Mouse (Mus musculus) kidney, postnatal 4 days (tissue): ENCODE measurements around the gene Syna.

ENCODE experiments used
- DNase-seq, 2 experiments: peaks; one replicate each; pipeline ENCODE4 v3.0.0; 2021; ENCODE audit warnings: mixed read lengths in 2 of 2

Syna gene

GRCm38 (mm10) chr5:134567445-134567844 is 7.5 kb upstream of the Syna start:
- DNase-seq, result no peak

DNA sequence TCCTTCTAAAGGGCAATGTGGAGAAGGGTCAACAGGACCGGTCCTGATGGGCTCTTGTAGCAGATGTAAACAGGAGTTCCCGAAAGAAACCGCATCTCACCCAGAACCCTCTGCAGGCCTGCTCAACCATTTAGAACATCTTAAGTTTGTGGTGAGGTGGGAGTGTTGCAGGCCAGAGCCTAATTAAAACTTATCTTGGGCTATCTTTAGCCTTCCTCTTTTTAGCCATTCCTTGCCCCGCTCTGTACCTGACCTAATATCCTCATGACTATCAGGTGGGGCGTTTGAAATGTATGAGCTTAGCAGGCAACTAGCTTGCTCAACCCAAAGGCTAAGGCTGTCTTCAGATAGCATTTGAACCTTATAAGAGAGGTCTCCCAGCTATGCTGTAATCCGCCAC is 5.7 kb upstream of the Syna start:
- DNase-seq, result no peak

- no peak for DNase-seq
These were observed 4.3 kb upstream of the Syna start for GRCm38 (mm10) chr5:134564272-134564671.

GRCm38 (mm10) chr5:134560450-134561171 is 640 bp upstream of the Syna start:
- DNase-seq, result no peak

DNA sequence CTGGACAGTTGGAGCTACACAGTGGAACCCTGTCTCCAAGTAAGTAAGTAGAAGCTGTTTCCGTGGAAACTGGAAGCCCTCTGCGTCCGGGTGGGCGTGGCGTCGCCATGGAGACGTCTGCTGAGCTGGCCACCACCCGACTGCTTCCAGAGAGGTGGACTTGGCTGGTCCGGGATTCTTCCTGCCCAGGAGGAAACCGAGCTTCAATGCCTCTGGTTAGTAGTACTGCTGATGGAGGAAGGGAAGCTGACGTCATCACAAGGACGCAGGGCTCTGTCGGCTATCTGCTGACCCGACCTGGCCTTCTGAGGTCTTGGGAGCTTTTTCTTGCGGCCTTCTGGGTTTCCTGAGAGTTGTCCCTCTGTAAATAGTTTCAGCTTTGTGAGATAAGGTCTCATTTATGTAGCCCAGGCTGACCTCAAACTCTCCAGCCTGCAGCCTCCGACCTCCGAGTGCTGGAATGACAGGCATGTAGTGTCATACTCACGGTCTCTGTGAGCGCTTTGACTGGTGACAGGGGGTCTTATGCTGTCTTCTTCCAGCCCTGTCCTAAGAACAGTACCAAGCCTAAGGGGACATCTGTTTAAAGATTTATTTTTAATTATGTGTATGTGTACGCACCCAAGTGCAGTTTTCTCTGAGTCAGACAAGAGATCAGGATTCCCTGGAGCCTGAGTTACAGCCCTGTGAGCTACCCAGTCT is 4.4 kb downstream of the Syna start:
- DNase-seq, result peak; percentile 91 to 94

GRCm38 (mm10) chr5:134553951-134554546 is 5.9 kb downstream of the Syna start:
- no peak for DNase-seq

- peak; percentile 100 for DNase-seq
These were observed 7.6 kb downstream of the Syna start, which contains the start of gene Clip2 for GRCm38 (mm10) chr5:134552110-134552972. TSS of gene Clip2 (minus strand) at chr5:134552434.

GRCm38 (mm10) chr5:134551233-134552109 is 8.5 kb downstream of the Syna start:
- peak; percentile 58 to 74 for DNase-seq

DNA sequence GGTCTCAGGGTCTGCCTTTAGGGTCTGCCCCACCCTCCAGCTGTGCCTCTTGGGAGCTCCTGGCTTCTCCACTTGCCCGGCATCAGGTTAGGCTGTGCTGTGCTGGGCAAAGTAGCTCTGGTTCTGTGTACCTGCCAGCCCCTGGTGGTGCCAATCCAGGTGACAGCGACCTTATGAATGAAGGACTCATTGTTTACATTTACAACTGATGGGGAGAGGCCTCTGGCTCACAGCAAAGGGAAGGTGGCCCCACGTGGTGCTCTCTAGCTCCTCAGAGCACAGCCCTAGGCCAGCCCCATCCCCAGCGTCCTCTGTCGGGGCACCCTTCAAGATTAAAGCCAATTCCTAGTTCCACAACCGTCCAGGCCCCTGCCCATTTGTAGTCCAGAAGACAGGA is 9.1 kb downstream of the Syna start:
- DNase-seq, result peak in 1 of 2 experiments; percentile 30

- DNase-seq, result no peak
These were observed 10.3 kb downstream of the Syna start for GRCm38 (mm10) chr5:134549640-134550168.

- peak; percentile 38 to 67 for DNase-seq
These were observed 11.7 kb downstream of the Syna start for GRCm38 (mm10) chr5:134548306-134548705.

DNA sequence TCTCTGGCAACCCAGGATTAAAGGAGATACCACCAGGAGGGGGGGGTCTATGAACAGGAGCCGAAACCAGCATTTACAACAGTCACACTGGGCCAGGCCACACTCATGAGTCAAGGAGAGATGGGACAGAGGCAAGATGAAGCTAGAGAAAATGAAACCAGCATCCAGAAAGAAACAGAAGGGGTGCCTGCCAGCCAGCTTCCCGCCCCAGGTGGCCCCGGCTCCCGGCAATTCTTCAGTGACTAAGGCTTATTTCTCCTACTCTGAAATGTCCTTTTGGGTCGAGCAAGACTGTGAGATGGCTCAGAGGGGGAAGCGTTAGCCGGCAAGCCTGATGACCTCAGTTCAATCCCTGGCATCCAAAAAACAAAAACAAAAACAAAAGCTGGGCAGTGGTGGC is 13.2 kb downstream of the Syna start:
- no peak for DNase-seq

GRCm38 (mm10) chr5:134545242-134545629 is 14.7 kb downstream of the Syna start:
- no peak for DNase-seq

GRCm38 (mm10) chr5:134544516-134545241 is 15.3 kb downstream of the Syna start:
- peak; percentile 76 to 77 for DNase-seq

DNA sequence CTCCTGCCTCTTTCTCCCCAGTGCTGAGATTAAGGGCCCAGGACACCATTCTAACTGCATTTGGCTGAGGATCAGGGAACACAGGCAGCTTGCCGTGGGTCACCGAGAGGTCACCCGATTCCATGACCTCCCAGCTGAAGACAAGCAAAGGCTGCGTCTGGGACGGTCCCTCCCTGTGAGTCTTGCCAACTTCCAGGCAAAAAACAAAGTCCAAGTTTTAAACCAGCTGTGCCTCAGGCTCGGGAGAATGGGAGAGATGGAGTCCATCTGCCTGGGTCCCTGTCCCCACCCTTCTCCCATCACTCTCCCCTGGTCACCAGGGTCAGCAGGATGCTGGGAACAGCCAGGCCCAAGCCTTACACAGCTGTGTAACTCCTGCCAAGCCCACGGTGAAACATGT is 18.3 kb downstream of the Syna start:
- peak; percentile 86 to 91 for DNase-seq

- peak; percentile 24 to 42 for DNase-seq
These were observed 19.1 kb downstream of the Syna start for GRCm38 (mm10) chr5:134540881-134541280.

GRCm38 (mm10) chr5:134539891-134540290 is 20.1 kb downstream of the Syna start:
- peak; percentile 81 to 88 for DNase-seq

GRCm38 (mm10) chr5:134536036-134536435 is 23.9 kb downstream of the Syna start:
- no peak for DNase-seq

- DNase-seq, result no peak
These were observed 27.6 kb downstream of the Syna start for GRCm38 (mm10) chr5:134532417-134532816.

DNA sequence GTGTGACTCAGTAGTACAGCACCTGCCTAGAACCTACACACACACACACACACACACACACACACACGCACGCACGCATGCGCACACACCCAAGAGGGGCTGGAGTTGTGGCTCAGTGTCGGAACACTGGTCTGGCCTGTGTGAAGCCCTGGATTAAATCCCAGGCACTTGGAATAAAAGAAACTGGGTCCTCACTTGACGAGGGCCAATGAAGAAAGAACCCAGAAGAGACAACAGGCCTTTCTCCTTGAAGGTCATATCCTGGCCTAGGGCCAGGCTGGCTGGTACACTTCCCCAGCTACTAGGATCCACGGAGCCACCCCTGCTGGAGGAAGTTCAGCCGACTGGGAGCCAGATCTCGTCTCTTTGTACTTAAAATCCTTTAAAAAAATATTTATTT is 28.4 kb downstream of the Syna start:
- DNase-seq, result no peak

GRCm38 (mm10) chr5:134530830-134531229 is 29.1 kb downstream of the Syna start:
- DNase-seq, result no peak
